Mouse (Mus musculus): ENCODE results near the gene Cog5. TPM values are rescaled to one million over a fixed set of nuclear protein-coding genes. Genes with fewer than 3 reads are reported as not detected.

Gene Cog5
- polyA plus RNA-seq, 1 experiment from 2014 or later: 13.3 TPM

- no peaks in the 10 kb centered on the region for H3K36me3 ChIP-seq
- no peak overlapping the region for H3K9ac ChIP-seq
- H3K27ac ChIP-seq: no peak overlapping the region
- 85% methylated on average over 2 of the region's 2 CpGs for WGBS (ENCODE audit: insufficient replicate concordance)
- no peaks in the 10 kb centered on the region for H3K27me3 ChIP-seq (replicated peaks)
- H3K4me1 ChIP-seq: no peaks in the 10 kb centered on the region
- no peak overlapping the region for H3K4me3 ChIP-seq
- no peak for ATAC-seq
- H3K4me2 ChIP-seq: no peak overlapping the region
- no peaks in the 10 kb centered on the region for H3K9me3 ChIP-seq (replicated peaks)
Observed at GRCm38 (mm10) chr12:31826476-31826875, 171.8 kb downstream of the Cog5 start.

GRCm38 (mm10) chr12:31835480-31835879 lies 180.8 kb downstream of the Cog5 start:
- Histone ChIP-seq H3K9ac (no peak overlapping the region), H3K36me3 (no peaks in the 10 kb centered on the region; the same call in 1 of the 2 replicates), H3K27ac (no peak overlapping the region), H3K4me2 (no peak overlapping the region), H3K4me3 (no peak overlapping the region), H3K9me3 (replicated peaks) (no peaks in the 10 kb centered on the region), H3K4me1 (no peaks in the 10 kb centered on the region), H3K27me3 (replicated peaks) (no peaks in the 10 kb centered on the region)
- WGBS (ENCODE audit: insufficient replicate concordance): 87% methylated on average over 5 of the region's 5 CpGs
- ATAC-seq: no peak

GRCm38 (mm10) chr12:31836211-31836610 lies 181.5 kb downstream of the Cog5 start:
- Histone ChIP-seq H3K4me3 (no peak overlapping the region), H3K9ac (no peak overlapping the region), H3K36me3 (no peaks in the 10 kb centered on the region; the same call in 1 of the 2 replicates), H3K4me2 (no peak overlapping the region), H3K27ac (no peak overlapping the region), H3K27me3 (replicated peaks) (no peaks in the 10 kb centered on the region), H3K4me1 (no peaks in the 10 kb centered on the region), H3K9me3 (replicated peaks) (no peaks in the 10 kb centered on the region)
- no peak for ATAC-seq
- 41% methylated on average over 1 of the region's 1 CpGs for WGBS (ENCODE audit: insufficient replicate concordance)

GRCm38 (mm10) chr12:31838521-31838920 lies 183.9 kb downstream of the Cog5 start:
- Histone ChIP-seq H3K9ac (no peak overlapping the region), H3K4me3 (no peak overlapping the region), H3K27ac (no peak overlapping the region), H3K9me3 (replicated peaks) (no peaks in the 10 kb centered on the region), H3K4me1 (no peaks in the 10 kb centered on the region), H3K4me2 (no peak overlapping the region), H3K27me3 (replicated peaks) (no peaks in the 10 kb centered on the region), H3K36me3 (peaks cover 10% of the 10 kb centered on the region; the same call in 1 of the 2 replicates)
- no peak for ATAC-seq

- ATAC-seq: no peak
- H3K4me3 ChIP-seq: no peak overlapping the region
- no peak overlapping the region for H3K9ac ChIP-seq
- no peaks in the 10 kb centered on the region for H3K4me1 ChIP-seq
- no peaks in the 10 kb centered on the region for H3K9me3 ChIP-seq (replicated peaks)
- no peaks in the 10 kb centered on the region for H3K27me3 ChIP-seq (replicated peaks)
- no peak overlapping the region for H3K4me2 ChIP-seq
- H3K36me3 ChIP-seq: peaks cover 10% of the 10 kb centered on the region; the same call in 1 of the 2 replicates
- H3K27ac ChIP-seq: no peak overlapping the region
Observed at GRCm38 (mm10) chr12:31839249-31839648, 184.6 kb downstream of the Cog5 start.

GRCm38 (mm10) chr12:31846077-31846476 lies 191.4 kb downstream of the Cog5 start:
- peaks cover 11% of the 10 kb centered on the region for H3K4me1 ChIP-seq
- H3K9ac ChIP-seq: no peak overlapping the region
- H3K27ac ChIP-seq: no peak overlapping the region
- no peaks in the 10 kb centered on the region for H3K27me3 ChIP-seq (replicated peaks)
- no peak overlapping the region for H3K4me2 ChIP-seq
- 77% methylated on average over 3 of the region's 3 CpGs for WGBS (ENCODE audit: insufficient replicate concordance)
- no peaks in the 10 kb centered on the region for H3K9me3 ChIP-seq (replicated peaks)
- H3K4me3 ChIP-seq: no peak overlapping the region
- H3K36me3 ChIP-seq: peaks cover 10% of the 10 kb centered on the region; the same call in 1 of the 2 replicates
- ATAC-seq: no peak

GRCm38 (mm10) chr12:31848630-31849415 lies 194.2 kb downstream of the Cog5 start:
- Histone ChIP-seq H3K9me3 (replicated peaks) (no peaks in the 10 kb centered on the region), H3K4me3 (no peak overlapping the region), H3K27ac (no peak overlapping the region), H3K36me3 (no peaks in the 10 kb centered on the region), H3K4me1 (peaks cover 13% of the 10 kb centered on the region), H3K4me2 (peak overlapping the region; percentile 8; the same call in 1 of the 2 replicates), H3K27me3 (replicated peaks) (no peaks in the 10 kb centered on the region), H3K9ac (no peak overlapping the region)
- ATAC-seq: no peak
- 75% methylated on average over 5 of the region's 5 CpGs for WGBS (ENCODE audit: insufficient replicate concordance)

- no peak overlapping the region for H3K27ac ChIP-seq
- H3K9me3 ChIP-seq (replicated peaks): no peaks in the 10 kb centered on the region
- H3K4me3 ChIP-seq: no peak overlapping the region
- H3K27me3 ChIP-seq (replicated peaks): no peaks in the 10 kb centered on the region
- no peaks in the 10 kb centered on the region for H3K36me3 ChIP-seq
- no peak for ATAC-seq
- H3K4me2 ChIP-seq: no peak overlapping the region
- 82% methylated on average over 2 of the region's 2 CpGs for WGBS (ENCODE audit: insufficient replicate concordance)
- H3K4me1 ChIP-seq: peaks cover 16% of the 10 kb centered on the region
- H3K9ac ChIP-seq: no peak overlapping the region
Observed at GRCm38 (mm10) chr12:31849601-31850000, 194.9 kb downstream of the Cog5 start.

- H3K4me3 ChIP-seq: no peak overlapping the region
- H3K27ac ChIP-seq: no peak overlapping the region
- no peaks in the 10 kb centered on the region for H3K36me3 ChIP-seq
- no peak overlapping the region for H3K9ac ChIP-seq
- ATAC-seq: no peak
- no peaks in the 10 kb centered on the region for H3K9me3 ChIP-seq (replicated peaks)
- peaks cover 13% of the 10 kb centered on the region for H3K4me1 ChIP-seq
- no peaks in the 10 kb centered on the region for H3K27me3 ChIP-seq (replicated peaks)
- H3K4me2 ChIP-seq: no peak overlapping the region
- 64% methylated on average over 3 of the region's 3 CpGs for WGBS (ENCODE audit: insufficient replicate concordance)
Observed at GRCm38 (mm10) chr12:31854039-31854438, 199.4 kb downstream of the Cog5 start.

GRCm38 (mm10) chr12:31854817-31855216 lies 200.1 kb downstream of the Cog5 start:
- ATAC-seq: no peak
- Histone ChIP-seq H3K4me1 (peaks cover 7% of the 10 kb centered on the region), H3K36me3 (no peaks in the 10 kb centered on the region), H3K27me3 (replicated peaks) (no peaks in the 10 kb centered on the region), H3K9ac (no peak overlapping the region), H3K27ac (no peak overlapping the region), H3K4me2 (no peak overlapping the region), H3K4me3 (no peak overlapping the region), H3K9me3 (replicated peaks) (no peaks in the 10 kb centered on the region)
- WGBS (ENCODE audit: insufficient replicate concordance): 76% methylated on average over 2 of the region's 2 CpGs

GRCm38 (mm10) chr12:31857784-31858183 lies 203.1 kb downstream of the Cog5 start:
- no peaks in the 10 kb centered on the region for H3K9me3 ChIP-seq (replicated peaks)
- no peak for ATAC-seq
- H3K4me2 ChIP-seq: no peak overlapping the region
- no peaks in the 10 kb centered on the region for H3K27me3 ChIP-seq (replicated peaks)
- H3K9ac ChIP-seq: no peak overlapping the region
- H3K4me1 ChIP-seq: peaks cover 10% of the 10 kb centered on the region
- no peak overlapping the region for H3K4me3 ChIP-seq
- no peaks in the 10 kb centered on the region for H3K36me3 ChIP-seq
- WGBS (ENCODE audit: insufficient replicate concordance): 73% methylated on average over 7 of the region's 7 CpGs
- no peak overlapping the region for H3K27ac ChIP-seq

- Histone ChIP-seq H3K4me3 (no peak overlapping the region), H3K9ac (no peak overlapping the region), H3K4me1 (peaks cover 12% of the 10 kb centered on the region), H3K27ac (no peak overlapping the region), H3K4me2 (peak overlapping the region; percentile 44), H3K9me3 (replicated peaks) (no peaks in the 10 kb centered on the region), H3K27me3 (replicated peaks) (no peaks in the 10 kb centered on the region), H3K36me3 (no peaks in the 10 kb centered on the region)
- peak; percentile 65 for ATAC-seq
- 52% methylated on average over 16 of the region's 16 CpGs for WGBS (ENCODE audit: insufficient replicate concordance)
Observed at GRCm38 (mm10) chr12:31862668-31863538, 208.2 kb downstream of the Cog5 start.

Data from liver, embryonic 12.5 days (tissue).